10 mouse cellular contexts compared by ENCODE assay signal in genomic region chr6:99974464-99974863, GRCm38 (mm10).
A peak's percentile ranks its signal among the peaks of the same experiment; 100 is the strongest.
DNase-seq lines count a peak whose midpoint lies in the region; ATAC-seq lines count a peak whose summit lies in the region.
"Had no signal": no experiment of that assay in that cellular context is flagged by ENCODE, and none has a peak within 500 bp of the region (broad histone marks: within the 10 kb centered on the region; RNA-seq: fewer than 3 reads in every experiment).

No protein-coding gene starts in this region.

- peak; percentile 75 for DNase-seq in kidney, adult 11 months
- DNase-seq in adipocyte (ENCODE audit: low spot score): peak; percentile 86
- peak; percentile 13 to 55 for DNase-seq in adrenal gland, postnatal 36 days
- peak; percentile 66 for DNase-seq in kidney, adult 9 months
- no peak for DNase-seq in left cerebral cortex, adult 8-10 months (ENCODE audit: low spot score in 2 of 2)
- no peak for DNase-seq in layer of hippocampus, adult 9-11 months

- no peaks in the 10 kb centered on the region for H3K36me3 ChIP-seq in kidney, embryonic 16.5 days (ENCODE audit: insufficient read depth, low read length)
- H3K36me3 ChIP-seq: heart, embryonic 13.5 days; midbrain, embryonic 13.5 days had no signal

- H3K4me3 ChIP-seq in kidney, embryonic 16.5 days (ENCODE audit: low read length): no peak overlapping the region
- H3K4me3 ChIP-seq: heart, embryonic 13.5 days; midbrain, embryonic 13.5 days had no signal

- H3K27ac ChIP-seq in kidney, embryonic 16.5 days (ENCODE audit: low read length): no peak overlapping the region
- H3K27ac ChIP-seq: heart, embryonic 13.5 days; midbrain, embryonic 13.5 days had no signal

- no peaks in the 10 kb centered on the region for H3K4me1 ChIP-seq in kidney, embryonic 16.5 days (ENCODE audit: insufficient read depth, low read length)

- 81% methylated on average over 4 of the region's 4 CpGs for WGBS in kidney, embryonic 16.5 days

- no peak for ATAC-seq in kidney, embryonic 16.5 days (ENCODE audit: low FRiP score, low TSS enrichment)
- ATAC-seq: inflammation-experienced regulatory T-cells, adult 6 months; midbrain, embryonic 13.5 days had no signal

- H3K27me3 ChIP-seq in kidney, embryonic 16.5 days (ENCODE audit: insufficient read depth, low read length): peaks cover 3% of the 10 kb centered on the region; the same call in 1 of the 2 replicates

- H3K9me3 ChIP-seq in kidney, embryonic 16.5 days (ENCODE audit: low read length): no peaks in the 10 kb centered on the region
- H3K9me3 ChIP-seq: heart, embryonic 13.5 days; midbrain, embryonic 13.5 days had no signal

- no peak overlapping the region for H3K4me2 ChIP-seq in kidney, embryonic 16.5 days (replicated peaks; ENCODE audit: low read depth, low read length)
- H3K4me2 ChIP-seq: heart, embryonic 13.5 days; midbrain, embryonic 13.5 days had no signal

- H3K9ac ChIP-seq in kidney, embryonic 16.5 days (replicated peaks; ENCODE audit: low read length): no peak overlapping the region
- H3K9ac ChIP-seq: heart, embryonic 13.5 days; midbrain, embryonic 13.5 days had no signal

Comparison
In these comparisons a context has a peak if more than half of its experiments do, and no peak if none do; other contexts are left out.
1. DNase-seq: peak in kidney, adult 11 months (single experiment), adipocyte (single experiment), adrenal gland, postnatal 36 days (2 of 2) and kidney, adult 9 months (single experiment); none in left cerebral cortex, adult 8-10 months (0 of 2) and layer of hippocampus, adult 9-11 months (single experiment).